Mouse (Mus musculus): Measurements from ENCODE around the gene Ccnf. TPM values are rescaled to one million over a fixed set of nuclear protein-coding genes. Genes with fewer than 3 reads are reported as not detected.

Gene Ccnf
- 113 and 122 TPM in 2 replicates for polyA plus RNA-seq (2016; fragmentation: Nextera tagmentation; extraction: Ambion mirVana)

- Histone ChIP-seq H3K36me3 (replicated peaks) (peaks cover 32% of the 10 kb centered on the region), H3K27me3 (replicated peaks; ENCODE audit: low read depth, poor library complexity, severe bottlenecking) (no peaks in the 10 kb centered on the region)
- 1% methylated on average over 48 of the region's 48 CpGs for WGBS
These were observed at the start of gene Ccnf for GRCm38 (mm10) chr17:24251320-24252069. TSS of gene Ccnf (minus strand) at chr17:24251484.

GRCm38 (mm10) chr17:24300651-24301050 is 49.4 kb upstream of the Ccnf start:
- Histone ChIP-seq H3K4me1 (no peaks in the 10 kb centered on the region; the same call in 1 of the 2 replicates), H3K27me3 (replicated peaks; ENCODE audit: low read depth, poor library complexity, severe bottlenecking) (no peaks in the 10 kb centered on the region), H3K9me3 (no peaks in the 10 kb centered on the region), H3K27ac (replicated peaks) (no peak overlapping the region), H3K4me3 (no peak overlapping the region), H3K36me3 (replicated peaks) (no peaks in the 10 kb centered on the region)
- no peak for DNase-seq (ENCODE audit: low spot score)
- WGBS = 77% methylated on average over 4 of the region's 4 CpGs

More at GRCm38 (mm10) chr17:24251320-24252069, at the start of gene Ccnf:
- peak; percentile 98 for DNase-seq (ENCODE audit: low spot score)
- Histone ChIP-seq H3K4me1 (peaks cover 17% of the 10 kb centered on the region), H3K27ac (replicated peaks) (peak within 1 kb of the TSS; percentile 97), H3K4me3 (peak within 1 kb of the TSS; percentile 80), H3K9me3 (no peaks in the 10 kb centered on the region)

- H3K9me3 ChIP-seq = no peaks in the 10 kb centered on the region
- DNase-seq (ENCODE audit: low spot score) = no peak
- no peak overlapping the region for H3K27ac ChIP-seq (replicated peaks)
- H3K27me3 ChIP-seq (replicated peaks; ENCODE audit: low read depth, poor library complexity, severe bottlenecking) = no peaks in the 10 kb centered on the region
- H3K4me1 ChIP-seq = no peaks in the 10 kb centered on the region
- H3K4me3 ChIP-seq = no peak overlapping the region
- 84% methylated on average over 5 of the region's 5 CpGs for WGBS
- no peaks in the 10 kb centered on the region for H3K36me3 ChIP-seq (replicated peaks)
These were observed 38.1 kb upstream of the Ccnf start for GRCm38 (mm10) chr17:24289338-24289737.

- 87% methylated on average over 9 of the region's 9 CpGs for WGBS
- no peaks in the 10 kb centered on the region for H3K9me3 ChIP-seq
- DNase-seq (ENCODE audit: low spot score) = no peak
These were observed 37.2 kb upstream of the Ccnf start for GRCm38 (mm10) chr17:24288477-24288876.

GRCm38 (mm10) chr17:24285680-24286079 is 34.4 kb upstream of the Ccnf start:
- no peak overlapping the region for H3K27ac ChIP-seq (replicated peaks)
- 70% methylated on average over 3 of the region's 3 CpGs for WGBS
- no peaks in the 10 kb centered on the region for H3K36me3 ChIP-seq (replicated peaks)
- no peaks in the 10 kb centered on the region for H3K4me1 ChIP-seq
- no peak overlapping the region for H3K4me3 ChIP-seq
- H3K9me3 ChIP-seq = no peaks in the 10 kb centered on the region
- DNase-seq (ENCODE audit: low spot score) = no peak
- H3K27me3 ChIP-seq (replicated peaks; ENCODE audit: low read depth, poor library complexity, severe bottlenecking) = no peaks in the 10 kb centered on the region

More at GRCm38 (mm10) chr17:24288477-24288876, 37.2 kb upstream of the Ccnf start:
- H3K4me3 ChIP-seq = no peak overlapping the region
- H3K27me3 ChIP-seq (replicated peaks; ENCODE audit: low read depth, poor library complexity, severe bottlenecking) = no peaks in the 10 kb centered on the region
- H3K4me1 ChIP-seq = no peaks in the 10 kb centered on the region
- H3K27ac ChIP-seq (replicated peaks) = no peak overlapping the region
- H3K36me3 ChIP-seq (replicated peaks) = no peaks in the 10 kb centered on the region

GRCm38 (mm10) chr17:24283266-24283818 is 32.1 kb upstream of the Ccnf start:
- Histone ChIP-seq H3K9me3 (no peaks in the 10 kb centered on the region), H3K27me3 (replicated peaks; ENCODE audit: low read depth, poor library complexity, severe bottlenecking) (no peaks in the 10 kb centered on the region), H3K4me3 (no peak overlapping the region), H3K27ac (replicated peaks) (no peak overlapping the region), H3K36me3 (replicated peaks) (no peaks in the 10 kb centered on the region), H3K4me1 (no peaks in the 10 kb centered on the region)
- DNase-seq (ENCODE audit: low spot score) = no peak
- 81% methylated on average over 9 of the region's 9 CpGs for WGBS

GRCm38 (mm10) chr17:24282637-24283036 is 31.4 kb upstream of the Ccnf start:
- no peak for DNase-seq (ENCODE audit: low spot score)
- H3K9me3 ChIP-seq = no peaks in the 10 kb centered on the region
- no peaks in the 10 kb centered on the region for H3K27me3 ChIP-seq (replicated peaks; ENCODE audit: low read depth, poor library complexity, severe bottlenecking)
- H3K27ac ChIP-seq (replicated peaks) = no peak overlapping the region
- H3K36me3 ChIP-seq (replicated peaks) = no peaks in the 10 kb centered on the region
- 69% methylated on average over 4 of the region's 4 CpGs for WGBS
- no peaks in the 10 kb centered on the region for H3K4me1 ChIP-seq
- H3K4me3 ChIP-seq = no peak overlapping the region

GRCm38 (mm10) chr17:24279907-24280306 is 28.6 kb upstream of the Ccnf start:
- 85% methylated on average over 4 of the region's 4 CpGs for WGBS
- Histone ChIP-seq H3K36me3 (replicated peaks) (no peaks in the 10 kb centered on the region), H3K9me3 (no peaks in the 10 kb centered on the region), H3K27ac (replicated peaks) (no peak overlapping the region), H3K27me3 (replicated peaks; ENCODE audit: low read depth, poor library complexity, severe bottlenecking) (no peaks in the 10 kb centered on the region), H3K4me1 (no peaks in the 10 kb centered on the region), H3K4me3 (no peak overlapping the region)
- no peak for DNase-seq (ENCODE audit: low spot score)

- no peaks in the 10 kb centered on the region for H3K27me3 ChIP-seq (replicated peaks; ENCODE audit: low read depth, poor library complexity, severe bottlenecking)
- peaks cover 8% of the 10 kb centered on the region; the same call in 1 of the 2 replicates for H3K9me3 ChIP-seq
- H3K36me3 ChIP-seq (replicated peaks) = no peaks in the 10 kb centered on the region
- H3K27ac ChIP-seq (replicated peaks) = no peak overlapping the region
- no peak for DNase-seq (ENCODE audit: low spot score)
- WGBS = 87% methylated on average over 1 of the region's 1 CpGs
- H3K4me3 ChIP-seq = no peak overlapping the region
- H3K4me1 ChIP-seq = no peaks in the 10 kb centered on the region
These were observed 15.8 kb upstream of the Ccnf start for GRCm38 (mm10) chr17:24267133-24267532.

GRCm38 (mm10) chr17:24264766-24265165 is 13.5 kb upstream of the Ccnf start:
- Histone ChIP-seq H3K4me1 (no peaks in the 10 kb centered on the region), H3K4me3 (no peak overlapping the region), H3K36me3 (replicated peaks) (no peaks in the 10 kb centered on the region), H3K27me3 (replicated peaks; ENCODE audit: low read depth, poor library complexity, severe bottlenecking) (no peaks in the 10 kb centered on the region), H3K9me3 (0 out of 2 replicates have a peak, but pooled peaks cover 4% of the 10 kb centered on the region), H3K27ac (replicated peaks) (no peak overlapping the region)
- WGBS = 80% methylated on average over 2 of the region's 2 CpGs
- no peak for DNase-seq (ENCODE audit: low spot score)

GRCm38 (mm10) chr17:24260516-24260915 is 9.2 kb upstream of the Ccnf start:
- 81% methylated on average over 4 of the region's 4 CpGs for WGBS
- H3K9me3 ChIP-seq = 0 out of 2 replicates have a peak, but pooled peaks cover 4% of the 10 kb centered on the region
- no peak overlapping the region for H3K4me3 ChIP-seq
- DNase-seq (ENCODE audit: low spot score) = no peak
- H3K4me1 ChIP-seq = no peaks in the 10 kb centered on the region
- no peaks in the 10 kb centered on the region for H3K27me3 ChIP-seq (replicated peaks; ENCODE audit: low read depth, poor library complexity, severe bottlenecking)
- no peaks in the 10 kb centered on the region for H3K36me3 ChIP-seq (replicated peaks)
- no peak overlapping the region for H3K27ac ChIP-seq (replicated peaks)

- Histone ChIP-seq H3K9me3 (0 out of 2 replicates have a peak, but pooled peaks cover 4% of the 10 kb centered on the region), H3K27me3 (replicated peaks; ENCODE audit: low read depth, poor library complexity, severe bottlenecking) (no peaks in the 10 kb centered on the region), H3K36me3 (replicated peaks) (no peaks in the 10 kb centered on the region), H3K4me1 (no peaks in the 10 kb centered on the region), H3K4me3 (no peak overlapping the region), H3K27ac (replicated peaks) (no peak overlapping the region)
- DNase-seq (ENCODE audit: low spot score) = no peak
- 81% methylated on average over 5 of the region's 5 CpGs for WGBS
These were observed 8.4 kb upstream of the Ccnf start for GRCm38 (mm10) chr17:24259702-24260101.

- Histone ChIP-seq H3K27me3 (replicated peaks; ENCODE audit: low read depth, poor library complexity, severe bottlenecking) (no peaks in the 10 kb centered on the region), H3K4me3 (no peak overlapping the region), H3K4me1 (no peaks in the 10 kb centered on the region), H3K36me3 (replicated peaks) (no peaks in the 10 kb centered on the region), H3K27ac (replicated peaks) (no peak overlapping the region), H3K9me3 (0 out of 2 replicates have a peak, but pooled peaks cover under 1% of the 10 kb centered on the region)
- no peak for DNase-seq (ENCODE audit: low spot score)
- WGBS = 73% methylated on average over 4 of the region's 4 CpGs
These were observed 7.7 kb upstream of the Ccnf start for GRCm38 (mm10) chr17:24258981-24259380.

All from embryonic facial prominence, embryonic 10.5 days (tissue).